Comparison of ENCODE assay signal across 26 mouse cellular contexts in the genomic region with DNA sequence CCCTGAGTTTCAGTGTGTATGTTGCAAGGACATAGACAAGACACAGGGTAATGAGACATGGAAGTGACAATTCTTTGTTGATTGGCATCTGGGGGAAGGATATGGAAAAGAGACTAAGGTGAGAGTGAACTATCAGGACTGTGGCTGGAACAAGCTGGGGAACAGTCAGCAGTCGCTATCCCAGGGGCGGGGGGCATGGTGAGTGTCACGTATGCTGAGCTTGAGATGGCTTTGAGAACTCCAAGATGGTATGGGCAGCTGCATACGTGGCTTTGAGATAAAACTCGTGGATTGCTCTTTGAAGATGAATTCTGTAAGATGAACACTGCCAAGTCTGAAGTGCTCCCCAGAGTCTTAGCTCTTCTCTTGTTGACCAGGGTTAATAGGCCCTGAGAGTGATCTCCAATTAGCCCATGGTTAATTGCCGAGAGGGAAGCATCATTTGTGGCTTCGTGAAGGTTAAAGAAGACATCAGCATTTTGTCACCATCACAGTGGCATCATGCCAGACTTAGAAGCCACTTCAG. TPM values are rescaled to one million over a fixed set of nuclear protein-coding genes. Genes with fewer than 3 reads are reported as not detected.
"Had no signal": no experiment of that assay in that cellular context is flagged by ENCODE, and none has a peak within 500 bp of the region (broad histone marks: within the 10 kb centered on the region; RNA-seq: fewer than 3 reads in every experiment).

No protein-coding gene starts in this region.

- ATAC-seq: inflammation-experienced regulatory T-cells, adult 6 months; intestine, embryonic 15.5 days; intestine, postnatal 0 days had no signal

- H3K9ac ChIP-seq: heart, embryonic 12.5 days; hindbrain, embryonic 12.5 days; hindbrain, embryonic 15.5 days; intestine, embryonic 15.5 days; limb, embryonic 12.5 days had no signal

- H3K4me2 ChIP-seq: heart, embryonic 12.5 days; hindbrain, embryonic 12.5 days; hindbrain, embryonic 15.5 days; intestine, embryonic 15.5 days; limb, embryonic 12.5 days had no signal

- H3K4me1 ChIP-seq: heart, embryonic 10.5 days; heart, embryonic 12.5 days; hindbrain, embryonic 10.5 days; hindbrain, embryonic 12.5 days; hindbrain, embryonic 15.5 days; intestine, embryonic 15.5 days; limb, embryonic 10.5 days; limb, embryonic 12.5 days had no signal

- H3K9me3 ChIP-seq: heart, embryonic 10.5 days; heart, embryonic 12.5 days; hindbrain, embryonic 10.5 days; hindbrain, embryonic 12.5 days; hindbrain, embryonic 15.5 days; intestine, embryonic 15.5 days; limb, embryonic 10.5 days; limb, embryonic 12.5 days had no signal

- H3K27me3 ChIP-seq: heart, embryonic 12.5 days; hindbrain, embryonic 12.5 days; hindbrain, embryonic 15.5 days; intestine, embryonic 15.5 days; limb, embryonic 12.5 days had no signal

- H3K36me3 ChIP-seq: heart, embryonic 10.5 days; heart, embryonic 12.5 days; hindbrain, embryonic 10.5 days; hindbrain, embryonic 12.5 days; hindbrain, embryonic 15.5 days; intestine, embryonic 15.5 days; limb, embryonic 10.5 days; limb, embryonic 12.5 days had no signal

- DNase-seq: gastrocnemius, adult 2 months; gastrocnemius, postnatal 10 days; gastrocnemius, postnatal 25 days; heart, adult 18-20 months; heart, postnatal 10 days; heart, postnatal 4 days; kidney, adult 18-20 months; kidney, adult 8-10 months; kidney, postnatal 10 days; kidney, postnatal 25 days had no signal

- H3K27ac ChIP-seq: gastrocnemius, adult 2 months; heart, embryonic 10.5 days; hindbrain, embryonic 10.5 days; hindbrain, embryonic 12.5 days; hindbrain, embryonic 15.5 days; intestine, embryonic 15.5 days; layer of hippocampus, adult 2 months; left cerebral cortex, adult 2 months; limb, embryonic 10.5 days; limb, embryonic 12.5 days had no signal

- H3K4me3 ChIP-seq: gastrocnemius, adult 2 months; heart, embryonic 10.5 days; heart, embryonic 12.5 days; hindbrain, embryonic 10.5 days; hindbrain, embryonic 12.5 days; hindbrain, embryonic 15.5 days; intestine, embryonic 15.5 days; layer of hippocampus, adult 2 months; left cerebral cortex, adult 2 months; limb, embryonic 10.5 days; limb, embryonic 12.5 days had no signal

RNA-seq across cellular contexts. Expression of a gene that starts 29.3 kb away (rescaled TPM):
- total RNA-seq: gastrocnemius, adult 2 months; gastrocnemius, postnatal 25 days; granulocyte monocyte progenitor cell, adult 5-6 weeks; heart, adult 18-20 months; heart, adult 8-10 months; heart, postnatal 25 days had no signal
- polyA plus RNA-seq: heart, embryonic 16.5 days; hindbrain, embryonic 10.5 days; inflammation-experienced regulatory T-cells, adult 6 months; intestine, postnatal 0 days had no signal
